Mouse (Mus musculus) stomach, postnatal 0 days (tissue): ENCODE results near the gene Ncoa3. TPM values are rescaled to one million over a fixed set of nuclear protein-coding genes. Genes with fewer than 3 reads are reported as not detected.
A peak's percentile ranks its signal among the peaks of the same experiment; 100 is the strongest.

Experiments
- ATAC-seq: fragments of 200-750 bp; cut with Nextera tagmentation; 2 replicates; pipeline ENCODE4 v1.8.0; 2017; ENCODE audit not compliant: low FRiP score, low TSS enrichment
- DNase-seq: peaks from one replicate; pipeline ENCODE4 v3.0.0-alpha.2; 2016; ENCODE audit warnings: low spot score
- H3K27ac ChIP-seq: fragments of 300-500 bp; sonication (generic); replicated peaks from 2 replicates; pipeline ENCODE4 v1.5.1; 2014; ENCODE audit warnings: mild to moderate bottlenecking, control low read depth
- H3K27me3 ChIP-seq: fragments of 300-500 bp; sonication (generic); 2 replicates; pipeline ENCODE4 v1.6.1; 2014; ENCODE audit warnings: low read length; ENCODE audit not compliant: control insufficient read depth, insufficient read depth
- H3K36me3 ChIP-seq: fragments of 300-500 bp; sonication (generic); 2 replicates; pipeline ENCODE4 v1.6.1; 2014; ENCODE audit warnings: low read length, mixed read lengths; ENCODE audit not compliant: control insufficient read depth, insufficient read depth
- H3K4me1 ChIP-seq: fragments of 300-500 bp; sonication (generic); replicated peaks from 2 replicates; pipeline ENCODE4 v1.6.1; 2014; ENCODE audit warnings: antibody characterized with exemption; ENCODE audit not compliant: control insufficient read depth, insufficient read depth
- H3K4me2 ChIP-seq: fragments of 300-500 bp; sonication (generic); replicated peaks from 2 replicates; pipeline ENCODE4 v1.6.1; 2014; ENCODE audit warnings: low read depth, mild to moderate bottlenecking, control low read depth, moderate library complexity
- H3K4me3 ChIP-seq: fragments of 300-500 bp; sonication (generic); 2 replicates; pipeline ENCODE4 v1.5.1; 2014; ENCODE audit warnings: low read depth, low read length, control low read depth
- H3K9ac ChIP-seq: fragments of 300-500 bp; sonication (generic); 2 replicates; pipeline ENCODE4 v1.6.1; 2014; ENCODE audit warnings: mild to moderate bottlenecking, low read length, control low read depth, mixed read lengths
- H3K9me3 ChIP-seq: fragments of 300-500 bp; sonication (generic); 2 replicates; pipeline ENCODE4 v1.6.1; 2016; ENCODE audit warnings: low read length; ENCODE audit not compliant: control insufficient read depth
- CTCF ChIP-seq: IDR thresholded peaks from 2 replicates; pipeline ENCODE4 v1.5.1; 2016; ENCODE audit warnings: antibody characterized with exemption, low read depth, mild to moderate bottlenecking, moderate library complexity
- EP300 ChIP-seq: optimal IDR thresholded peaks from 2 replicates; pipeline ENCODE3; 2016; ENCODE audit warnings: antibody characterized with exemption
- WGBS: fragments of 180-500 bp; shearing (Covaris S2); extraction: QIAGEN DNeasy Blood & Tissue Kit; methylation state at CpG from one replicate; pipeline ENCODE4 v1.1.7; 2014; 5-methylcytosine and 5-hydroxymethylcytosine counted together
- polyA plus RNA-seq: library from polyadenylated mRNA; unstranded; fragments of >200 nt; fragmentation: Nextera tagmentation; extraction: Ambion mirVana; gene quantifications from 2 replicates; pipeline ENCODE4 v1.2.1, GENCODE M21; 2015

Ncoa3 gene
- polyA plus RNA-seq, 1 experiment from 2014 or later: 7.5 TPM

DNA sequence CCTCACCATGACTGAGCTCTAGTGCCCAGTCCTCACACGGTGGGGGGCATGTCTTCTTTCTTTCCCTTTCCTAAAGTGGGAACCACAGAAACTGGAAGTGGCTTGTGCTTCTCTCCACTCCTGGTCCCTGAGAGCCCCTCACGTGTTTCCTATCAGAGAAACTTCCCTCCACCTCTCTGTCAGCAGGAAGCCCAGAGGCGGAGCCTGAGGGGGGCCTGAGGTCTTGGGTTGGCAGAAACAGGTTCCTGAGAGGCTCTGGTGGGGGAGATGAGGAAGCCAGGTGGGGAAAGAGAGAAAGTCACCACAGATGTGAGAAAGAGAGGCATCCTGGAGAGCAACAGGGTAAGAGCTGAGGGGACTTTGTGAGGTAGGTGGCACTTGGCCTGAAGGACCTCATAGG is 42.7 kb upstream of the Ncoa3 start:
- no peak overlapping the region for H3K27ac ChIP-seq
- no peaks in the 10 kb centered on the region for H3K27me3 ChIP-seq
- no peak for ATAC-seq
- TF ChIP-seq EP300 (no peak), CTCF (no peak)
- 50% methylated on average over 3 of the region's 3 CpGs for whole genome bisulfite sequencing
- H3K9ac ChIP-seq: no peak overlapping the region
- no peak overlapping the region for H3K4me3 ChIP-seq
- no peaks in the 10 kb centered on the region for H3K9me3 ChIP-seq
- no peaks in the 10 kb centered on the region for H3K36me3 ChIP-seq
- H3K4me1 ChIP-seq: no peaks in the 10 kb centered on the region
- no peak overlapping the region for H3K4me2 ChIP-seq
- DNase-seq: no peak

DNA sequence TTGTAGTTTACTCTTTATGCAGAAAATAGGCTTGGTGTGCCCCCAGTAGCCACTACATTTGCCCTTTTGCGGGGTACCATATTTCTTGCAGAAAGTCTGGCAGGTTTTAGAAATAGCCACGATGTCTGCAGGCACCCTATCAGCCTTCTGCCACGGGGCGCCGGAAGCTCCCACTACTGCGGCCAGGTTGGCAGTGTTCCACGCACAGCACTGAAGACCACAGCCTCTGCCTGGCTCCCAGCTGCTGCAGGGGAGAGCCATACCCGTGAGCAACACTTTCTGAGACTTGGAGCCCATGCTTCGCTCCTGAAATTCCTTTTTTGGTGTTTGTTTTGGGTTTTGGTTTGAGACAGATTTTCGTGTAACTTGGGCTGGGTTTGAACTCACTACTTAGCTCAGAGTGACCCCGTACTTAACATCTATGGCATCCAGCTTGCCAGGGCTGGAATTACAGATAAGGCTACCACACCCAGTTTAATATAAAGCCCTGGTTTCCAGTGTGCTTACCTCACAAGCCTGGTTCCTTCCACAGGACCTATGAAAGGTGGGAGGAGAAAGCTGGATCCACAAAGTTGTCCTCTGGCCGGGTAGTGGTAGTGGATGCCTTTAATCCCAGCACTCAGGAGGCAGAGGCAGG is 40.9 kb upstream of the Ncoa3 start:
- no peak for TF ChIP-seq EP300
- no peak for TF ChIP-seq CTCF
- Histone ChIP-seq H3K4me1 (no peaks in the 10 kb centered on the region; the same call in 1 of the 2 replicates), H3K9ac (no peak overlapping the region), H3K27ac (no peak overlapping the region), H3K4me2 (no peak overlapping the region), H3K4me3 (no peak overlapping the region), H3K9me3 (no peaks in the 10 kb centered on the region), H3K27me3 (no peaks in the 10 kb centered on the region), H3K36me3 (no peaks in the 10 kb centered on the region)
- DNase-seq (no peak), ATAC-seq (no peak)
- 58% methylated on average over 12 of the region's 12 CpGs for WGBS

- Histone ChIP-seq H3K27me3 (no peaks in the 10 kb centered on the region), H3K4me2 (peak overlapping the region; percentile 21; the same call in 1 of the 2 replicates), H3K27ac (0 out of 2 replicates have a peak overlapping the region, but pooled peaks have one; percentile 35), H3K9me3 (no peaks in the 10 kb centered on the region), H3K4me1 (no peaks in the 10 kb centered on the region; the same call in 1 of the 2 replicates), H3K4me3 (no peak overlapping the region), H3K36me3 (no peaks in the 10 kb centered on the region), H3K9ac (no peak overlapping the region)
- DNase-seq: no peak
- no peak; the same call in 1 of the 2 replicates for ATAC-seq
- WGBS: 23% methylated on average over 20 of the region's 20 CpGs
- TF ChIP-seq EP300 (no peak), CTCF (no peak)
Measured at GRCm38 (mm10) chr2:165954872-165955271, 37.6 kb upstream of the Ncoa3 start.

- no peaks in the 10 kb centered on the region for H3K27me3 ChIP-seq
- H3K4me3 ChIP-seq: no peak overlapping the region
- H3K4me1 ChIP-seq: no peaks in the 10 kb centered on the region; the same call in 1 of the 2 replicates
- DNase-seq (no peak), ATAC-seq (no peak)
- 0 out of 2 replicates have a peak overlapping the region, but pooled peaks have one; percentile 35 for H3K27ac ChIP-seq
- H3K9me3 ChIP-seq: no peaks in the 10 kb centered on the region
- no peak overlapping the region for H3K9ac ChIP-seq
- H3K36me3 ChIP-seq: no peaks in the 10 kb centered on the region
- TF ChIP-seq CTCF (no peak), EP300 (no peak)
- H3K4me2 ChIP-seq: peak overlapping the region; percentile 21; the same call in 1 of the 2 replicates
- 76% methylated on average over 8 of the region's 8 CpGs for WGBS
Measured at GRCm38 (mm10) chr2:165955386-165955785, 37.0 kb upstream of the Ncoa3 start.

DNA sequence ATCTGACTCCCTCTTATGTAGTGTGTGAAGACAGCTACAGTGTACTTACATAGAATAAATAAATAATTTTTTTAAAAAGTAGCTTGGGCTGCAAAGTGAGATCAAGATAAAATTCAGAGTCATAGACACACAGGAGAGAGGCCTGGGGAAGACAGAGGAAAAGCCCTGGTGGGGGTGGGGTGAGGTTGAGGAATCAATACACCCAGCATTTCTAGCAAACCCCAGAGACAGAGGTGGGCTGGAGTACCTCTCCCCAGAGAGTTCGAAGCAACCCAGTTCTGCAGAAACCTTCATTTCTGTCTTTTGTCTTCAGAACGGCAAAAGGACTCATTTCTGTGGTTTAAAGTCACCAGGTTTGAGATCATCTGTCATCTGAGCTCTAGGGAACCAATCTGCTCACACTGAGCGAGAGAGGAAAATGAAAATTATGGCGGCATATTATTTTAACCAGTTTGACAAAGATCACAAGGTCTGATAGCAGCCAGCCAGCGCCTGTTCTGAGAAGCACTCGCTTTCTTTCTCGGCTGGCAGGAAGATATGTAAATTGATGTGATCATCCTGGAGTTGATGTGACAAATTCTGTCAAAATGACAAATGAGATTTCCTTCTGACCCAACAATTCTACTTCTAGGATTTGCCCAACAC is 36.2 kb upstream of the Ncoa3 start:
- WGBS: 64% methylated on average over 7 of the region's 7 CpGs

More for the DNA sequence above, 36.2 kb upstream of the Ncoa3 start:
- Histone ChIP-seq H3K4me2 (no peak overlapping the region), H3K4me1 (no peaks in the 10 kb centered on the region; the same call in 1 of the 2 replicates), H3K36me3 (no peaks in the 10 kb centered on the region), H3K27ac (no peak overlapping the region), H3K9me3 (no peaks in the 10 kb centered on the region), H3K9ac (no peak overlapping the region), H3K27me3 (no peaks in the 10 kb centered on the region), H3K4me3 (no peak overlapping the region)
- DNase-seq (no peak), ATAC-seq (no peak)
- TF ChIP-seq CTCF (no peak), EP300 (no peak)
